Mouse (Mus musculus) neural tube, embryonic 12.5 days (tissue): ENCODE data around the gene Ifnlr1. TPM values are rescaled to one million over a fixed set of nuclear protein-coding genes. Genes with fewer than 3 reads are reported as not detected.
"Not testable (repeated sequence)": the region's sequence is repeated elsewhere in the genome, so short reads cannot be mapped to it uniquely, and the experiment has no call there.

Experiments used
- ATAC-seq: fragments of 200-750 bp; cut with Nextera tagmentation; 2 replicates; pipeline ENCODE4 v1.8.0; 2017; ENCODE audit warnings: low read depth, mild to moderate bottlenecking, moderate TSS enrichment, moderate library complexity; ENCODE audit not compliant: low FRiP score
- H3K27ac ChIP-seq: fragments of 300-500 bp; sonication (generic); 2 replicates; pipeline ENCODE4 v1.5.1; 2016
- H3K27me3 ChIP-seq: fragments of 300-500 bp; sonication (generic); replicated peaks from 2 replicates; pipeline ENCODE4 v1.6.1; 2016; ENCODE audit warnings: mild to moderate bottlenecking
- H3K36me3 ChIP-seq: fragments of 300-500 bp; sonication (generic); 2 replicates; pipeline ENCODE4 v1.6.1; 2016; ENCODE audit warnings: mild to moderate bottlenecking
- H3K4me1 ChIP-seq: fragments of 300-500 bp; sonication (generic); 2 replicates; pipeline ENCODE4 v1.6.1; 2016
- H3K4me2 ChIP-seq: fragments of 300-500 bp; sonication (generic); replicated peaks from 2 replicates; pipeline ENCODE4 v1.6.1; 2016; ENCODE audit warnings: mild to moderate bottlenecking
- H3K4me3 ChIP-seq: fragments of 300-500 bp; sonication (generic); 2 replicates; pipeline ENCODE4 v1.5.1; 2016
- H3K9ac ChIP-seq: fragments of 300-500 bp; sonication (generic); 2 replicates; pipeline ENCODE4 v1.6.1; 2016; ENCODE audit warnings: mild to moderate bottlenecking
- H3K9me3 ChIP-seq: fragments of 300-500 bp; sonication (generic); 2 replicates; pipeline ENCODE4 v1.6.1; 2016; ENCODE audit warnings: mild to moderate bottlenecking
- WGBS: fragments of 180-500 bp; shearing (Covaris S2); methylation state at CpG from one replicate; pipeline ENCODE4 v1.1.7; 2016; 5-methylcytosine and 5-hydroxymethylcytosine counted together
- polyA plus RNA-seq: library from polyadenylated mRNA; unstranded; fragments of >200 nt; fragmentation: Nextera tagmentation; extraction: Ambion mirVana; gene quantifications from 2 replicates; pipeline ENCODE4 v1.2.1, GENCODE M21; 2016

Gene Ifnlr1
- polyA plus RNA-seq, 1 experiment from 2014 or later, result 0.22 TPM

DNA sequence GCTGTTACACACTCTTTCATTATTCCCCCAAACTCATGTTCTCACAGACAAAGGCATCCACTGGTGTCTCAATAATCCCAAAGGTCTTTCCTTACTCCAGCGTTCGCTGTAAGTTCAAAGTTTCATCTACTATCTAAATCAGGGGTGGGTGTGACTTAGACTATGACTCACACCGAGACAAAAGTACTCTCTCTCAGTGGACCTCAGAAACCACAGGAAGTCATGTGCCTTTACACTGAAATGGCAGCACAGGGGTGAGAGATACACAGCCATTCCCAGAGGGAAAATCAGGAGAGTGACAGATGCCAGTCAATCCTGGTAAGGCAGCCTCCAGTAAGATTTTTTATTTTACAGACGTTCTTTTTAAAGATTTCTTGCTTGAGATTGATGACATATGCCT, 6.8 kb downstream of the Ifnlr1 start:
- no peaks in the 10 kb centered on the region for H3K36me3 ChIP-seq
- 0 out of 2 replicates have a peak, but pooled peaks cover 4% of the 10 kb centered on the region for H3K9me3 ChIP-seq
- WGBS, result 84% methylated on average over 4 of the region's 4 CpGs
- no peak overlapping the region for H3K9ac ChIP-seq
- no peak overlapping the region for H3K4me2 ChIP-seq
- H3K27ac ChIP-seq, result no peak overlapping the region
- no peaks in the 10 kb centered on the region for H3K4me1 ChIP-seq
- no peak overlapping the region for H3K4me3 ChIP-seq
- ATAC-seq, result no peak
- peaks cover 7% of the 10 kb centered on the region for H3K27me3 ChIP-seq

DNA sequence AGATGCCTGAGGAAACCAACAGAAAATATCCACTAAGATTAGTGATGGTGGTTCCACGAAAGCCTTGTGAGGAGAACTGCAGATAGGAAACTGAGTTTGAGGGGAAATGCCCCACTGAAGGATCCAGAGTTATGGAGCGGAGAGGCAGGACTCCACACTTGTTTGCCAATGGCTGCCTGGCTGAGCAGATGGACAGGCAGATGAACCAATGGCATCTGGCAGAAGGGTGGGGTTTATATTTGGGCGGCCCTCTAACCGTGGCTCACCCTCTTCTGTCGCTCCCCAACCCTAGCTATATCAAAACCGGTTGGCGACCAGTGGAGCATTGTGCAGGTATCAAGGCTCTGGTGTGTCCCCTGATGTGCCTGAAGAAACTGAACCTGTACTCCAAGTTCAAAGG, 12.4 kb downstream of the Ifnlr1 start:
- Histone ChIP-seq H3K4me1 (no peaks in the 10 kb centered on the region), H3K27me3 (no peaks in the 10 kb centered on the region), H3K9me3 (0 out of 2 replicates have a peak, but pooled peaks cover 4% of the 10 kb centered on the region), H3K4me3 (no peak overlapping the region), H3K4me2 (no peak overlapping the region), H3K9ac (no peak overlapping the region), H3K36me3 (no peaks in the 10 kb centered on the region), H3K27ac (no peak overlapping the region)
- ATAC-seq, result no peak
- 85% methylated on average over 7 of the region's 7 CpGs for WGBS

DNA sequence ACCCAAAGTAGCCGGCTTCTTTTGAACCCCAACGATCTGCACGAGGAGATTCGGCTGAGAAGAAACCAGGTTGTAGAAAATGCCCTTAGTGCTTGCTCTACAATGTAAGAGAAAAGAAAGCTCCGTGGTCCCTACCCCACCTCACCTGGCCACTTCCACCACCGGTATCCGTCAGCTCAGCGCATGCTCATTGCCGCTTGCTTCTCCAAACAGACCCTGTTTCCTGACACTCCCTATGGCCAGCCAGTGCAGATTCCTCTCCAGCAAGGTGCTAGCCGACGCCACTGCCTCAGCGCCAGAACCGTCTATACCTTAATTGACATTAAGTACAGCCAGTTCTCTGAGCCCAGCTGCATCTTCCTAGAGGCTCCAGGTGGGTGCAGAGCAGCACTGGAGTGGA, 17.4 kb downstream of the Ifnlr1 start:
- H3K9me3 ChIP-seq, result no peaks in the 10 kb centered on the region
- no peak overlapping the region for H3K4me2 ChIP-seq
- no peaks in the 10 kb centered on the region for H3K4me1 ChIP-seq
- no peaks in the 10 kb centered on the region for H3K27me3 ChIP-seq
- H3K36me3 ChIP-seq, result no peaks in the 10 kb centered on the region
- 82% methylated on average over 13 of the region's 13 CpGs for WGBS
- ATAC-seq, result no peak
- no peak overlapping the region for H3K4me3 ChIP-seq
- no peak overlapping the region for H3K27ac ChIP-seq
- H3K9ac ChIP-seq, result no peak overlapping the region

DNA sequence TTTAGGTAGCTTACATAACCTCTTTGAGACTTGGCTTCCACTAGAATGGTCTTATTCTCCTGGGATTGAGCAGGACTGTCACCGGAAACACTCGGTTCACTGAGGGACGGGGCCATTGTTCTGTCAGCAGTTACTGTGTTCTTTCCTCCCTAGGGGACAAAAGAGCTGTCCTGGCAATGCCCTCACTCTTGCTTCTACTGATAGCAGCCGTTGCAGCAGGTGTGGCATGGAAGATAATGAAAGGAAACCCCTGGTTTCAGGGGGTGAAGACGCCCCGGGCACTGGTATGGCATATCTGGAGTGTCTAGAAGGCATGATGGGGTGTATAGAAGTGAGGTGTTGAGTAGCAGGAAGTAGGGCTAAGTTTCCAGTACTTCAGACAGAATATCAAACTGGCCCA, 17.9 kb downstream of the Ifnlr1 start:
- no peak overlapping the region for H3K9ac ChIP-seq
- H3K4me2 ChIP-seq, result no peak overlapping the region
- WGBS, result 51% methylated on average over 6 of the region's 6 CpGs
- no peaks in the 10 kb centered on the region for H3K36me3 ChIP-seq
- no peaks in the 10 kb centered on the region for H3K27me3 ChIP-seq
- H3K9me3 ChIP-seq, result no peaks in the 10 kb centered on the region
- H3K4me1 ChIP-seq, result peaks cover 2% of the 10 kb centered on the region; the same call in 1 of the 2 replicates
- ATAC-seq, result no peak
- no peak overlapping the region for H3K27ac ChIP-seq
- no peak overlapping the region for H3K4me3 ChIP-seq

DNA sequence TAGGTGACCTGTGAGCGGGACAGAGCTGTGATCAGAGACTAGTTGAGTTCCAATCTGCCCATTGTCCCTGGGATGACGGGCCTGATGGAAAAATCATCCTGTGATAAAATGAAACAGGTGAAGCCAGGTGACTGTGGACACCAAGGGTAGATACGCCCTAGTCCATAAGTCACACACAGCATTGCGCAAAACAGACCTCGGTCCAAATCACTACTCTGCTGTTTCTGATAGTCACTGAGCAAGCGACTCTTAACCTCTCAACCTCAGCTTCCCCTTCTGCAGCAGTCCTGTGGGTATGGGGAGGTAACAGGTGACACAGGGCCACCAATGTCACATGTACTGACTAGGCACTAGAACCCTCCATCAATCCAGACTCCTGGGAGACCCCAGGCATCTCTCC, 20.0 kb downstream of the Ifnlr1 start:
- WGBS, result 92% methylated on average over 6 of the region's 6 CpGs
- Histone ChIP-seq H3K27me3 (no peaks in the 10 kb centered on the region), H3K9ac (no peak overlapping the region), H3K4me2 (no peak overlapping the region), H3K36me3 (no peaks in the 10 kb centered on the region), H3K27ac (no peak overlapping the region), H3K4me3 (no peak overlapping the region), H3K4me1 (peaks cover 4% of the 10 kb centered on the region; the same call in 1 of the 2 replicates), H3K9me3 (no peaks in the 10 kb centered on the region)
- ATAC-seq, result no peak

DNA sequence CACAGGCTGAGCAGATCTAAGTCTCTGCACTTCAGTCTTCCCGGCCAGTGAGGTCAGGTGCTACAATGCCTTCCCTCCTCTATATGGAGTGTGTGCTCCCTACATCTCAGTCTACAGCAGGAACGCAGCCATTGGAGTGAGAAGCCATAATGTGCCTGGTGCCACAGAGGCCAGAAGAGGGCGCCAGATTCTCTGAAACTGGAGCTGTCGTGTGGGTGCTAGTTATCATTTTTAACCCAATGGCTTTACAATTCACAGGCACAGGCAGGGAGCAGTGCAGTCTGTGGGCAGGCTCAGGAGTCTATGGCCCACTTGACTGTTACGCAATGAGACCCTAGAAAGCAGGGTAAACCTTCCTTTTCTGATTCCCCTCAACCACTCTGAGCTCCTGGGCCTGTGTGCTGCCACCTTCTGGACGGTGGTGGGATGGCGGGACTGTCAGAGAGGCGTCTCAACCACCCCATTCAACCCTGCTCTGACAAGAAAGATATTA, 23.0 kb downstream of the Ifnlr1 start:
- Histone ChIP-seq H3K4me1 (peaks cover 4% of the 10 kb centered on the region; the same call in 1 of the 2 replicates), H3K27ac (no peak overlapping the region), H3K27me3 (no peaks in the 10 kb centered on the region), H3K9ac (no peak overlapping the region), H3K9me3 (no peaks in the 10 kb centered on the region), H3K4me3 (no peak overlapping the region), H3K4me2 (peak overlapping the region; percentile 49), H3K36me3 (no peaks in the 10 kb centered on the region)
- 0 out of 2 replicates have a peak, but pooled peaks have one; percentile 33 for ATAC-seq
- 7% methylated on average over 8 of the region's 8 CpGs for WGBS

DNA sequence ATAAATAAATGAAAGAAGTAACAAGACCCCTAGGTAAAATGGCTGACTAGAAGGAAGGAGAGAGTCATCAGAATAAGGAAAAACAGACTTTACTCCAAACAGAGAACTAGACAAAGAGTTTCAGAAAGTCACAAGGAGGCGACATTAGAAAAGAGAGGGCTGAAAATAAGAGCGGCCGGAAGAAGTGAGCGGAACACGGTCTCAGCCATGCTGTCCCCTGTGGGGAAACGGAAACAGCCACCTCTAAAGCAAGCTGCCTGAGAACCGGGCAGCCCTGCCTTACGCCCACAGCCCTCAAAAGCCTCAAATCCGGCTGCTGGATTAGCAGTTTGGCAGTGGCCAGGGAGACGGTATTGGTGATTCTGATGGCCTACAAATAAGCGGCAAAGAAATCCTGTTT, 23.5 kb downstream of the Ifnlr1 start:
- no peak for ATAC-seq
- no peaks in the 10 kb centered on the region for H3K27me3 ChIP-seq
- H3K27ac ChIP-seq, result no peak overlapping the region

DNA sequence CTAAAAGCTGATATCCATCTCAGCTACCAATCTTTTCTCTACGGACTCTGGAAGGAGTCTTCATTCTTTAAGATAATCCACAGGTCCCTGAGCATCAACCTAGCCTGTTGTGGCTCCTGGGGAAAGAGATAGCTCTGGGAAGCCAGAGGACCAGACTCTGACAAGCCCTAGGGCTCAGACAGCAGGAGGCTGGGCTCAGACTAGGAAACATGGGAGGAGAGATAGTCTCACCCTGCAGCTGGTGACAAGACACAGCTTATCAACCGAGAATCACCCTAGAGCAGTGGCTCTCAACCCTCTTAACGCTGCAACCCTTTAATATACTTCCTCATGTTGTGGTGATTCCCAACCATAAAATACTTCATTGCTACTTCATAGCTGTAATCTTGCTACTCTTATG, 24.3 kb downstream of the Ifnlr1 start:
- H3K4me2 ChIP-seq, result no peak overlapping the region
- H3K4me1 ChIP-seq, result peaks cover 4% of the 10 kb centered on the region; the same call in 1 of the 2 replicates
- no peaks in the 10 kb centered on the region for H3K27me3 ChIP-seq
- 91% methylated on average over 3 of the region's 3 CpGs for WGBS
- ATAC-seq, result no peak
- no peak overlapping the region for H3K27ac ChIP-seq
- no peaks in the 10 kb centered on the region for H3K9me3 ChIP-seq
- no peaks in the 10 kb centered on the region for H3K36me3 ChIP-seq
- no peak overlapping the region for H3K4me3 ChIP-seq
- H3K9ac ChIP-seq, result no peak overlapping the region

More for the DNA sequence above, 23.5 kb downstream of the Ifnlr1 start:
- no peak overlapping the region for H3K4me3 ChIP-seq
- no peak overlapping the region for H3K9ac ChIP-seq
- no peak overlapping the region for H3K4me2 ChIP-seq
- no peaks in the 10 kb centered on the region for H3K9me3 ChIP-seq
- H3K36me3 ChIP-seq, result no peaks in the 10 kb centered on the region
- H3K4me1 ChIP-seq, result peaks cover 4% of the 10 kb centered on the region; the same call in 1 of the 2 replicates
- 77% methylated on average over 11 of the region's 11 CpGs for WGBS

DNA sequence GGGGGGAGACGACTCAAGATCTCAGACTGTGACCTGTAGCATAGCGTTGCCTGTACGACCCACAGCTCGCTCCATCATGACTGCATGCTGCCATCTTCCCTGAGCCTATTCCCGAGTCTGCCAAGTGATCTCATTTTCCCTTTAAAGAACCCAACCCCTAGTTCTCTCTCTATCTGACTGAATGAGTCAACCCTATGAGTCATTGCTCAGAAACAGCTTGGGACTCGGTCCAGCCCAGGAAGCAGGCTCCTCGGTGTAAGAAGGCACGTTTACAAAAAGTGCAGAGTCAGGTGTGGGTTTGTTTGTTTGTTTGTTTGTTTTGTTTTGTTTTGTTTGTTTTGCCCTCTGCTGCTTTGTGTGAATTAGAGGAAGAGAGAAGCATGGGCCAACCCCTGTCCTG, 28.7 kb downstream of the Ifnlr1 start:
- Histone ChIP-seq H3K27me3 (no peaks in the 10 kb centered on the region), H3K4me3 (no peak overlapping the region), H3K9ac (no peak overlapping the region), H3K36me3 (no peaks in the 10 kb centered on the region), H3K9me3 (no peaks in the 10 kb centered on the region), H3K4me1 (no peaks in the 10 kb centered on the region), H3K4me2 (no peak overlapping the region), H3K27ac (no peak overlapping the region)
- ATAC-seq, result no peak
- 97% methylated on average over 8 of the region's 8 CpGs for WGBS

DNA sequence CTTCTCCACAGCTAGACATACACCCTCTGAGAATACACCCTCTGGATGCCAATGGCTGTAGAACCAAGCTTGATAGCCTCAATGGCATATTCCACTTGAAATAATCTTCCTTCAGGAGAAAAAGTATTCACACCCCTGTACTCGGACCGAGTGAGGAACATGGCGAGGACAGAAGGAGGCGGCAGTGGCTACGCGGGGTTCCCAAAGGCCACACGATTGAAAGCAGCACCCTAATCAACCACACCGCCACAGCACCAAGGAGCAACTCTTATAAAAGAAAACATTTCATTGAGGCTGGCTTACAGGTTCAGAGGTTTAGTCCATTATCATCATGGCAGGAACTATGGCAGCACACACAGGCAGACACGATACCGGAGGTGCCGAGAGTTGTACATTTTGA, 30.4 kb downstream of the Ifnlr1 start:
- not testable (repeated sequence) for H3K4me3 ChIP-seq, H3K9me3 ChIP-seq, ATAC-seq, H3K27me3 ChIP-seq, H3K4me2 ChIP-seq, H3K27ac ChIP-seq, H3K9ac ChIP-seq, H3K4me1 ChIP-seq, H3K36me3 ChIP-seq
- WGBS, result 93% methylated on average over 11 of the region's 11 CpGs

DNA sequence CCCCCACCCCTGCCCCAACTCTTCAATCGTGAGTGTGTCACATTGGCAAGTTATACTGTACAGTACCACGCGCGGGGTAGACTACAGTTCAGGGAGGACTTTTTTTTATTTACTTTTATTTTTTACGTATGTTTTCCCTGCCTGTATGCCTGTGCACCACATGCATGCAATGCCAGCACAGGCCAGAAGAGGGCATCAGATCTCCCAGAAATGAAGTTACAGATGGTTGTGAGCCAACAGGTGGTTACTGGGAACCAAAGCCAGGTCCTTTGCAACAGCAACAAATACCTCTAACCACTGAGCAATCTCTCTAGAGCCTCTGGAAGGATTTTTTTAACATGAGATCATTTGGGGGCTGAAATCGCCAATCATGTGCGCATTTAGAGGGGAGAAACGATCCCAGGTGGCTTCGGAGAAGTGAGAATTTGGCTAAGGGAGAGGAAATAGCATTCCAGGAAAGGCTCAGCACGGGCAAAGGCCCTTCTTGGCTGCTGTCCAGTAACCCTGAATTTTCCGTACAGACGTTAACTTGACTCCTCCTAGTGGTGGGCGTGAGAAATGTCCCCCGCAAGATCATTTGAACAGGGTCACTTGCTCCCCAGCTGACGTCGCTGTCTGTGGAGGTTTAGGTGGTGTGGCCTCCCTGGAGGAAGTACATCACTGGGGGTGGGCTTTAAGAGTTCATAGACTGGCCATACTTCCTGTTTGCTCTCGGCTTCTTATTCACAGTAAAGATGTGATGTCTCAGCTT, 36.6 kb downstream of the Ifnlr1 start:
- no peak for ATAC-seq
- Histone ChIP-seq H3K9ac (no peak overlapping the region), H3K4me1 (no peaks in the 10 kb centered on the region), H3K9me3 (peaks cover 3% of the 10 kb centered on the region; the same call in 1 of the 2 replicates), H3K4me3 (no peak overlapping the region), H3K4me2 (no peak overlapping the region), H3K36me3 (no peaks in the 10 kb centered on the region), H3K27me3 (no peaks in the 10 kb centered on the region), H3K27ac (no peak overlapping the region)
- 83% methylated on average over 17 of the region's 17 CpGs for WGBS

DNA sequence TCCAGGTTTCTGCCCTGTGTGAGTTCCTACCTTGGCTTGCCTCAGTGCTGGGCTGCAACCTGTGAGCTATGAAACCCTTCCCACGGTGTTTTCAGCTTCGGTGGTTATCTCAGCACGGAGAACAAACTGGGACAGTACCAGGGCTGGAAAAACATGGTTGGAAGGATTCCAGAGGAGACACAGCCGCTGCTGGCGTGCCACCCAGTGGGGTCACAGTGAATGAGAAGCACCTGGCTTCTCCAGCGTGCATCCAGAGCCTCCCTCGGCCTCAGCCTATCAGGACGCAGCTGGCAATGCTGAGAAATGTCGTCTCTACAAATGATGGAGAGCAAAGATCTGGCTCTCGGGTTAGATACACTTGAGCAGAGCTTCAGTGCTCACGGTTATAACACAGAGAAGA, 40.3 kb downstream of the Ifnlr1 start:
- Histone ChIP-seq H3K4me2 (no peak overlapping the region), H3K27ac (no peak overlapping the region), H3K4me1 (no peaks in the 10 kb centered on the region), H3K9me3 (peaks cover 3% of the 10 kb centered on the region; the same call in 1 of the 2 replicates), H3K36me3 (no peaks in the 10 kb centered on the region), H3K9ac (no peak overlapping the region), H3K4me3 (no peak overlapping the region), H3K27me3 (no peaks in the 10 kb centered on the region)
- no peak for ATAC-seq
- 86% methylated on average over 11 of the region's 11 CpGs for WGBS

DNA sequence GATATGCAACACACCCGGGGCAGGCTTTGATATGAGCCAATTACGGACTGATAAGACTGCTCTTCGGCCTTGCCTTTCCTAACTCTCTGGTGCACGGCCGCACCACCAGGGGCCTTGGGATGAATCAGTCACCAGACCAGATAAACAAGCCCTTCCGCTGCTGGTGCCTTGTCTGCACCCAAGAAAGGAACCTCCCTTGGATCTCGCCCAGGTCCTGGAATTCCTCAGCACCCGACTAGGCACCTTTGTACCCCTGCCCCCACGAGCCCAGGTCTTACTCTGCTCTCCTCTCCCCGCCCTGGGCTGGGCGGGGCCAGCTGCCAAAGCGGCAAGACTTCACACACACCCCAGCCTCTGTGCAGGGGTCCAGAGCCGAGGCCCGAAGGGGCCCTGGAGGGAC, 41.7 kb downstream of the Ifnlr1 start, which contains the start of gene Il22ra1:
Gene Il22ra1 (plus strand): TSS at position 356 of the 400 bp plus-strand sequence.
- H3K4me1 ChIP-seq, result no peaks in the 10 kb centered on the region
- no peak within 1 kb of the TSS for H3K9ac ChIP-seq
- no peaks in the 10 kb centered on the region for H3K27me3 ChIP-seq
- 69% methylated on average over 14 of the region's 14 CpGs for WGBS
- no peak for ATAC-seq
- H3K27ac ChIP-seq, result no peak within 1 kb of the TSS
- H3K9me3 ChIP-seq, result peaks cover 3% of the 10 kb centered on the region; the same call in 1 of the 2 replicates
- no peak within 1 kb of the TSS for H3K4me3 ChIP-seq
- H3K4me2 ChIP-seq, result no peak within 1 kb of the TSS
- H3K36me3 ChIP-seq, result no peaks in the 10 kb centered on the region
